Mouse (Mus musculus) myocyte (in vitro differentiated cells): ENCODE results near the gene Lrcol1.

Experiments used
- CEBPB ChIP-seq: IDR thresholded peaks from 2 replicates; pipeline ENCODE4 v1.6.1; 2011; ENCODE audit warnings: mild to moderate bottlenecking, moderate library complexity; ENCODE audit not compliant: poor library complexity, insufficient read depth, severe bottlenecking
- E2F4 ChIP-seq: IDR thresholded peaks from one replicate; pipeline ENCODE4 v1.6.1; 2011; ENCODE audit warnings: mild to moderate bottlenecking, control low read depth, moderate library complexity; ENCODE audit not compliant: insufficient read depth
- MAX ChIP-seq: IDR thresholded peaks from one replicate; pipeline ENCODE4 v1.6.1; 2011; ENCODE audit warnings: low read depth, mild to moderate bottlenecking, control low read depth
- MYOD1 ChIP-seq, 3 experiments: IDR thresholded peaks; one replicate each; pipeline ENCODE4 v1.6.1; 2011; ENCODE audit warnings: control low read depth in 2 of 3, low read depth in 2 of 3, mild to moderate bottlenecking in 2 of 3, moderate library complexity in 1 of 3; ENCODE audit not compliant: insufficient read length in 2 of 3, control insufficient read depth in 1 of 3
- MYOG ChIP-seq, 3 experiments: IDR thresholded peaks; one replicate each; pipeline ENCODE4 v1.6.1; 2011; ENCODE audit warnings: control low read depth in 2 of 3, low read depth in 2 of 3, mild to moderate bottlenecking in 2 of 3; ENCODE audit not compliant: insufficient read length in 2 of 3, control insufficient read depth in 1 of 3, insufficient read depth in 1 of 3
- POLR2A ChIP-seq: IDR thresholded peaks from one replicate; pipeline ENCODE4 v1.6.1; 2011; ENCODE audit warnings: low read depth, mild to moderate bottlenecking, control low read depth, moderate library complexity; ENCODE audit not compliant: insufficient read length
- POLR2AphosphoS2 ChIP-seq: IDR thresholded peaks from one replicate; pipeline ENCODE4 v1.6.1; 2011; ENCODE audit warnings: low read depth, control low read depth; ENCODE audit not compliant: insufficient read length
- REST ChIP-seq: IDR thresholded peaks from one replicate; pipeline ENCODE4 v1.6.1; 2011; ENCODE audit warnings: mild to moderate bottlenecking, control low read depth, moderate library complexity; ENCODE audit not compliant: insufficient read depth, insufficient read length
- SRF ChIP-seq: IDR thresholded peaks from one replicate; pipeline ENCODE4 v1.6.1; 2011; ENCODE audit warnings: low read depth; ENCODE audit not compliant: control insufficient read depth, insufficient read length
- TCF12 ChIP-seq: IDR thresholded peaks from one replicate; pipeline ENCODE4 v1.6.1; 2011; ENCODE audit warnings: mild to moderate bottlenecking, control low read depth; ENCODE audit not compliant: poor library complexity, insufficient read depth, severe bottlenecking
- TCF3 ChIP-seq: IDR thresholded peaks from one replicate; pipeline ENCODE4 v1.6.1; 2011; ENCODE audit warnings: low read depth, control low read depth; ENCODE audit not compliant: insufficient read length
- USF1 ChIP-seq: IDR thresholded peaks from one replicate; pipeline ENCODE4 v1.6.1; 2011; ENCODE audit warnings: low read depth, mild to moderate bottlenecking, control low read depth, moderate library complexity

- TF ChIP-seq CEBPB (no peak), USF1 (no peak), POLR2AphosphoS2 (no peak), POLR2A (no peak), MAX (no peak), MYOG (IDR thresholded peaks at IDR 0.05; ENCODE audit: control insufficient read depth in 1 of 3, insufficient read depth in 1 of 3, insufficient read length in 2 of 3, low read depth in 2 of 3) (no peak), SRF (no peak), TCF12 (no peak), E2F4 (no peak), MYOD1 (IDR thresholded peaks at IDR 0.05; ENCODE audit: control insufficient read depth in 1 of 3, insufficient read length in 2 of 3, low read depth in 2 of 3) (no peak), REST (no peak), TCF3 (no peak)
Observed at GRCm38 (mm10) chr5:110402557-110402956, 58.0 kb downstream of the Lrcol1 start.
